Mouse (Mus musculus) megakaryocyte, embryonic 14.5 days (primary cell): ENCODE data around the gene Rnf144b.

Experiments used
- FLI1 ChIP-seq: IDR thresholded peaks from 2 replicates; pipeline ENCODE4 v1.6.1; 2012; ENCODE audit warnings: low read length, inconsistent platforms, mixed read lengths
- GATA1 ChIP-seq: IDR thresholded peaks from 3 replicates; pipeline ENCODE4 v1.6.1; 2012; ENCODE audit warnings: mixed read lengths, low read length, inconsistent platforms, borderline replicate concordance

GRCm38 (mm10) chr13:47183771-47184170 is 61.3 kb downstream of the Rnf144b start:
- TF ChIP-seq FLI1: no peak
- TF ChIP-seq GATA1: no peak
